Mouse (Mus musculus) MEL (cell line): ENCODE data around the gene Gm28048. TPM values are rescaled to one million over a fixed set of nuclear protein-coding genes. Genes with fewer than 3 reads are reported as not detected.

Experiments
- DNase-seq: peaks from one replicate; pipeline ENCODE4 v3.0.0; 2011; ENCODE audit warnings: low read depth, low spot score
- H3K27ac ChIP-seq: 2 replicates; pipeline ENCODE4 v1.5.1; 2012; ENCODE audit warnings: low read depth, mild to moderate bottlenecking, control low read depth, low read length, moderate library complexity; ENCODE audit not compliant: control insufficient read depth
- H3K27me3 ChIP-seq, 2 experiments: fragments of 150-350 bp in 1 of 2; sonication (generic) in 1 of 2; 2 replicates each; pipeline ENCODE4 v1.6.1; 2012; ENCODE audit warnings: low read length in 2 of 2, mild to moderate bottlenecking in 2 of 2, improper control_type of control experiment in 1 of 2, moderate library complexity in 1 of 2; ENCODE audit not compliant: insufficient read depth in 2 of 2, control insufficient read depth in 1 of 2
- H3K36me3 ChIP-seq, 2 experiments: 2 replicates each; pipeline ENCODE4 v1.6.1; 2012 to 2014; ENCODE audit warnings: low read length in 2 of 2, improper control_type of control experiment in 1 of 2, inconsistent platforms in 1 of 2, mild to moderate bottlenecking in 1 of 2; ENCODE audit not compliant: insufficient read depth in 2 of 2, control insufficient read depth in 1 of 2
- H3K4me1 ChIP-seq, 2 experiments: fragments of 150-350 bp in 1 of 2; sonication (generic) in 1 of 2; 2 replicates each; pipeline ENCODE4 v1.6.1; 2012; ENCODE audit warnings: low read length in 2 of 2, improper control_type of control experiment in 1 of 2, mild to moderate bottlenecking in 1 of 2; ENCODE audit not compliant: insufficient read depth in 2 of 2, control insufficient read depth in 1 of 2
- H3K4me3 ChIP-seq, 2 experiments: fragments of 150-350 bp in 1 of 2; sonication (generic) in 1 of 2; 2 replicates each; pipeline ENCODE4 v1.5.1; 2012; ENCODE audit warnings: low read depth in 2 of 2, low read length in 2 of 2, mild to moderate bottlenecking in 2 of 2, moderate library complexity in 2 of 2, control low read depth in 1 of 2, improper control_type of control experiment in 1 of 2; ENCODE audit not compliant: control insufficient read depth in 1 of 2, insufficient read depth in 1 of 2
- H3K79me2 ChIP-seq: 2 replicates; pipeline ENCODE4 v1.6.1; 2012; ENCODE audit warnings: mild to moderate bottlenecking, low read length, moderate library complexity; ENCODE audit not compliant: control insufficient read depth, poor library complexity, insufficient read depth
- H3K9ac ChIP-seq: 2 replicates; pipeline ENCODE4 v1.6.1; 2012; ENCODE audit warnings: low read depth, mild to moderate bottlenecking, control low read depth, low read length, moderate library complexity; ENCODE audit not compliant: control insufficient read depth, poor library complexity, severe bottlenecking
- H3K9me3 ChIP-seq: fragments of 150-350 bp; sonication (generic); replicated peaks from 2 replicates; pipeline ENCODE4 v1.6.1; 2012; ENCODE audit warnings: mild to moderate bottlenecking, low read length, improper control_type of control experiment, moderate library complexity; ENCODE audit not compliant: insufficient read depth
- EP300 ChIP-seq, 2 experiments: IDR thresholded peaks; 2 replicates each; pipeline ENCODE4 v1.6.1; 2011; ENCODE audit warnings: improper control_type of control experiment in 2 of 2, low read length in 2 of 2, low read depth in 1 of 2, mild to moderate bottlenecking in 1 of 2
- ETS1 ChIP-seq: IDR thresholded peaks from 2 replicates; pipeline ENCODE4 v1.6.1; 2012; ENCODE audit warnings: low read depth, mild to moderate bottlenecking, inconsistent platforms, low read length, improper control_type of control experiment, moderate library complexity
- GATA1 ChIP-seq: IDR thresholded peaks from 2 replicates; pipeline ENCODE4 v1.6.1; 2011; ENCODE audit warnings: low read depth, low read length, improper control_type of control experiment
- MAFK ChIP-seq: IDR thresholded peaks from 2 replicates; pipeline ENCODE4 v1.6.1; 2011; ENCODE audit warnings: low read depth, mild to moderate bottlenecking, low read length, improper control_type of control experiment, borderline replicate concordance
- MYC ChIP-seq: IDR thresholded peaks from 2 replicates; pipeline ENCODE4 v1.6.1; 2011; ENCODE audit warnings: low read depth, mild to moderate bottlenecking, low read length, improper control_type of control experiment, moderate library complexity
- RAD21 ChIP-seq: IDR thresholded peaks from 2 replicates; pipeline ENCODE4 v1.6.1; 2011; ENCODE audit warnings: mild to moderate bottlenecking, low read depth, low read length, improper control_type of control experiment
- RCOR1 ChIP-seq: IDR thresholded peaks from 2 replicates; pipeline ENCODE4 v1.6.1; 2012; ENCODE audit warnings: low read depth, mild to moderate bottlenecking, inconsistent platforms, low read length, improper control_type of control experiment
- TCF12 ChIP-seq: IDR thresholded peaks from 2 replicates; pipeline ENCODE4 v1.6.1; 2014; ENCODE audit warnings: low read depth, mild to moderate bottlenecking, inconsistent platforms, low read length, improper control_type of control experiment, moderate library complexity
- USF2 ChIP-seq, 2 experiments: IDR thresholded peaks; 2 replicates each; pipeline ENCODE4 v1.6.1; 2011 to 2012; ENCODE audit warnings: improper control_type of control experiment in 2 of 2, low read length in 2 of 2, borderline replicate concordance in 1 of 2, inconsistent platforms in 1 of 2, low read depth in 1 of 2, mild to moderate bottlenecking in 1 of 2; ENCODE audit not compliant: insufficient read depth in 1 of 2
- ZKSCAN1 ChIP-seq: IDR thresholded peaks from 2 replicates; pipeline ENCODE4 v1.6.1; 2012; ENCODE audit warnings: low read depth, mild to moderate bottlenecking, inconsistent platforms, low read length, improper control_type of control experiment, moderate library complexity
- polyA plus RNA-seq, 2 experiments: library from polyadenylated mRNA; stranded (reverse) in 1 of 2; unstranded in 1 of 2; fragments of >175 nt in 1 of 2; fragments of >200 nt in 1 of 2; gene quantifications; 2 replicates each; pipeline versions ENCODE4 v1.2.1 to v1.2.4; 2012; ENCODE audit warnings: low replicate concordance in 2 of 2, low read depth in 1 of 2; ENCODE audit not compliant: insufficient read length in 2 of 2, insufficient read depth in 1 of 2, missing spikeins in 1 of 2
- total RNA-seq: library from RNA; depleted of rRNA; stranded (reverse); fragments of 300-350 nt; gene quantifications from 2 replicates; pipeline ENCODE4 v1.2.3, GENCODE M21; 2012

Gm28048 gene
- total and polyA plus RNA-seq, 3 experiments, result 8.6 to 15.0 TPM; not detected in 1

GRCm38 (mm10) chr11:22981984-22982757 is at the start of gene Gm28048, which contains the start of gene Commd1 (continued):
- no peak for TF ChIP-seq USF2 (IDR thresholded peaks at IDR 0.05; ENCODE audit: borderline replicate concordance in 1 of 2, insufficient read depth in 1 of 2, low read depth in 1 of 2, low read length in 2 of 2)
- TF ChIP-seq ZKSCAN1, result no peak
- no peak for TF ChIP-seq MAFK
- peak; percentile 59 for TF ChIP-seq ETS1

- H3K4me1 ChIP-seq, result peaks cover 6 to 7% of the 10 kb centered on the region in 2 experiments; a peak in 3 of 4 replicates
- no peak for DNase-seq
- TF ChIP-seq EP300 (IDR thresholded peaks at IDR 0.05; ENCODE audit: low read depth in 1 of 2, low read length in 2 of 2), result 0 out of 4 replicates have a peak, but pooled peaks of 1 of the 2 experiments have one; percentile 2
- TF ChIP-seq MYC, result no peak
- no peak overlapping the region for H3K4me3 ChIP-seq
- no peaks in the 10 kb centered on the region for H3K27me3 ChIP-seq
- H3K27ac ChIP-seq, result no peak overlapping the region
- no peaks in the 10 kb centered on the region for H3K9me3 ChIP-seq
- no peaks in the 10 kb centered on the region for H3K79me2 ChIP-seq
- peaks cover 0 to 6% of the 10 kb centered on the region in 2 experiments; a peak in 2 of 4 replicates for H3K36me3 ChIP-seq
- no peak overlapping the region for H3K9ac ChIP-seq
Measured at GRCm38 (mm10) chr11:23029399-23029798, 47.5 kb upstream of the Gm28048 start.

GRCm38 (mm10) chr11:23028957-23029356 is 47.1 kb upstream of the Gm28048 start:
- peaks cover 0 to 6% of the 10 kb centered on the region in 2 experiments; a peak in 2 of 4 replicates for H3K36me3 ChIP-seq
- DNase-seq, result peak; percentile 57
- TF ChIP-seq TCF12 (peak; percentile 65; the same call in 1 of the 2 replicates), GATA1 (peak; percentile 71; the same call in 1 of the 2 replicates), EP300 (IDR thresholded peaks at IDR 0.05; ENCODE audit: low read depth in 1 of 2, low read length in 2 of 2) (peak in 1 of 2 experiments; percentile 32; a peak in 1 of 4 replicates), RCOR1 (no peak), RAD21 (no peak), ETS1 (peak; percentile 50; the same call in 1 of the 2 replicates)
- no peaks in the 10 kb centered on the region for H3K27me3 ChIP-seq
- no peaks in the 10 kb centered on the region for H3K9me3 ChIP-seq
- peaks cover 6 to 7% of the 10 kb centered on the region in 2 experiments; a peak in 3 of 4 replicates for H3K4me1 ChIP-seq
- no peak overlapping the region for H3K27ac ChIP-seq
- no peaks in the 10 kb centered on the region for H3K79me2 ChIP-seq
- H3K4me3 ChIP-seq, result no peak overlapping the region
- H3K9ac ChIP-seq, result no peak overlapping the region
